Mouse (Mus musculus): ENCODE data around the gene Wipf1. TPM values are rescaled to one million over a fixed set of nuclear protein-coding genes. Genes with fewer than 3 reads are reported as not detected.

The Wipf1 gene
- polyA plus RNA-seq, 1 experiment from 2014 or later: 24.1 TPM

GRCm38 (mm10) chr2:73456886-73457285, 72.6 kb downstream of the Wipf1 start:
- H3K27ac ChIP-seq (replicated peaks; ENCODE audit: low read depth, low read length): no peak overlapping the region
- H3K9me3 ChIP-seq (ENCODE audit: control insufficient read depth, low read length): no peaks in the 10 kb centered on the region
- H3K4me3 ChIP-seq (ENCODE audit: low read depth, low read length): no peak overlapping the region
- no peak for ATAC-seq (ENCODE audit: insufficient number of reproducible peaks, low FRiP score, low TSS enrichment, low read depth)
- peaks cover 4% of the 10 kb centered on the region; the same call in 1 of the 2 replicates for H3K4me1 ChIP-seq (ENCODE audit: control insufficient read depth, insufficient read depth, low read length)
- no peaks in the 10 kb centered on the region for H3K27me3 ChIP-seq (ENCODE audit: control insufficient read depth, insufficient read depth, low read length)
- no peaks in the 10 kb centered on the region for H3K36me3 ChIP-seq (ENCODE audit: control insufficient read depth, insufficient read depth, low read length)
- 89% methylated on average over 6 of the region's 6 CpGs for WGBS
- DNase-seq (ENCODE audit: low spot score): no peak
- no peak overlapping the region for H3K9ac ChIP-seq (ENCODE audit: low read length)
- no peak overlapping the region for H3K4me2 ChIP-seq (ENCODE audit: low read depth, severe bottlenecking)

DNA sequence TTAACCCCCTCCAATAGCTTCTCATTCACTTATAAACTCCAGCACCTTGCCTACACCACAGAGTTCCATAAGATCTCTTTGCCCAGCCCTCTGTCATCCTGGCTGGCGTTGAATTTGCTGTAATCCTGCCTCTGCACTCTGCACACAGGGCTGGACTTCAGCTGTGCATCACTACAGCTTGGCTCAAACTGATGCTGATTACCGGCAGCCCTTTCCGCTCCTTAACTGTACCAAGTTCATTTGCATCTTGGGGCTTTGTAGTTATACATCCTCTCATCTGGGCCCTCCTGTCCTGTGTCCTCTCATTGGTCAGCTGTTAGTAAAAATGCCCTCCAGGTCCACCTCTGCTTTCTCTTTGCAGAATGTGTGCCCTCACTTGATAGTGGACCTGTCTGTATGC, 73.4 kb downstream of the Wipf1 start:
- no peaks in the 10 kb centered on the region for H3K9me3 ChIP-seq (ENCODE audit: control insufficient read depth, low read length)
- DNase-seq (ENCODE audit: low spot score) (no peak), ATAC-seq (ENCODE audit: insufficient number of reproducible peaks, low FRiP score, low TSS enrichment, low read depth) (no peak)
- H3K4me1 ChIP-seq (ENCODE audit: control insufficient read depth, insufficient read depth, low read length): peaks cover 9% of the 10 kb centered on the region; the same call in 1 of the 2 replicates
- no peak overlapping the region for H3K27ac ChIP-seq (replicated peaks; ENCODE audit: low read depth, low read length)
- no peak overlapping the region for H3K9ac ChIP-seq (ENCODE audit: low read length)
- no peaks in the 10 kb centered on the region for H3K27me3 ChIP-seq (ENCODE audit: control insufficient read depth, insufficient read depth, low read length)
- H3K4me2 ChIP-seq (ENCODE audit: low read depth, severe bottlenecking): no peak overlapping the region
- no peak overlapping the region for H3K4me3 ChIP-seq (ENCODE audit: low read depth, low read length)
- H3K36me3 ChIP-seq (ENCODE audit: control insufficient read depth, insufficient read depth, low read length): no peaks in the 10 kb centered on the region
- WGBS: 89% methylated on average over 3 of the region's 3 CpGs

- WGBS: 88% methylated on average over 4 of the region's 4 CpGs
- no peaks in the 10 kb centered on the region for H3K36me3 ChIP-seq (ENCODE audit: control insufficient read depth, insufficient read depth, low read length)
- no peak overlapping the region for H3K9ac ChIP-seq (ENCODE audit: low read length)
- no peak overlapping the region for H3K4me2 ChIP-seq (ENCODE audit: low read depth, severe bottlenecking)
- H3K4me3 ChIP-seq (ENCODE audit: low read depth, low read length): no peak overlapping the region
- no peak overlapping the region for H3K27ac ChIP-seq (replicated peaks; ENCODE audit: low read depth, low read length)
- peaks cover 10% of the 10 kb centered on the region for H3K4me1 ChIP-seq (ENCODE audit: control insufficient read depth, insufficient read depth, low read length)
- H3K27me3 ChIP-seq (ENCODE audit: control insufficient read depth, insufficient read depth, low read length): no peaks in the 10 kb centered on the region
- DNase-seq (ENCODE audit: low spot score) (no peak), ATAC-seq (ENCODE audit: insufficient number of reproducible peaks, low FRiP score, low TSS enrichment, low read depth) (no peak)
- H3K9me3 ChIP-seq (ENCODE audit: control insufficient read depth, low read length): no peaks in the 10 kb centered on the region
Observed at GRCm38 (mm10) chr2:73455541-73455940, 74.0 kb downstream of the Wipf1 start.

DNA sequence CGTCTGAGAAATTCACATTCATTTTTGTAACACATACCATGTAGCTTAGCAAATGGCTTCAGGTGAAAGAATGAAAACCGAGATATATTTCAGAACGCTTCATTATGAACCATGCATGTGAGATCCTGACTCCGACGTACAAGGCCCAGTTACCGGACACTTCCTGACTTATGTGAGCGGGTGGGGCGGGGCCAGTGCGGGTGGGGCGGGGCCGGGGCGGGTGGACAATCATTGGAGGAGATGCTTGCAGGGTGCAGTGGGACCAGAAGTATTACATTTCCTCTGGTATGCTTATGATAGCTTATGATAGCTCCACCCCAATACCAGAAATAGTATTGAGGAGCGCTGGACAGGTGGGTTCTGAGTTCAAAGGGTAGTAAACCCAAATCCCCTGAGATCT, 74.9 kb downstream of the Wipf1 start:
- no peak overlapping the region for H3K9ac ChIP-seq (ENCODE audit: low read length)
- no peak overlapping the region for H3K4me2 ChIP-seq (ENCODE audit: low read depth, severe bottlenecking)
- H3K27ac ChIP-seq (replicated peaks; ENCODE audit: low read depth, low read length): no peak overlapping the region
- no peak for ATAC-seq (ENCODE audit: insufficient number of reproducible peaks, low FRiP score, low TSS enrichment, low read depth)
- H3K4me1 ChIP-seq (ENCODE audit: control insufficient read depth, insufficient read depth, low read length): peaks cover 12% of the 10 kb centered on the region
- no peaks in the 10 kb centered on the region for H3K9me3 ChIP-seq (ENCODE audit: control insufficient read depth, low read length)
- no peaks in the 10 kb centered on the region for H3K27me3 ChIP-seq (ENCODE audit: control insufficient read depth, insufficient read depth, low read length)
- H3K4me3 ChIP-seq (ENCODE audit: low read depth, low read length): no peak overlapping the region
- H3K36me3 ChIP-seq (ENCODE audit: control insufficient read depth, insufficient read depth, low read length): no peaks in the 10 kb centered on the region
- no peak for DNase-seq (ENCODE audit: low spot score)
- WGBS: 90% methylated on average over 13 of the region's 13 CpGs

GRCm38 (mm10) chr2:73454186-73454585, 75.3 kb downstream of the Wipf1 start:
- no peaks in the 10 kb centered on the region for H3K36me3 ChIP-seq (ENCODE audit: control insufficient read depth, insufficient read depth, low read length)
- H3K27ac ChIP-seq (replicated peaks; ENCODE audit: low read depth, low read length): no peak overlapping the region
- H3K4me1 ChIP-seq (ENCODE audit: control insufficient read depth, insufficient read depth, low read length): peaks cover 12% of the 10 kb centered on the region
- no peak overlapping the region for H3K4me2 ChIP-seq (ENCODE audit: low read depth, severe bottlenecking)
- no peak for ATAC-seq (ENCODE audit: insufficient number of reproducible peaks, low FRiP score, low TSS enrichment, low read depth)
- no peaks in the 10 kb centered on the region for H3K9me3 ChIP-seq (ENCODE audit: control insufficient read depth, low read length)
- no peak for DNase-seq (ENCODE audit: low spot score)
- WGBS: 89% methylated on average over 4 of the region's 4 CpGs
- H3K9ac ChIP-seq (ENCODE audit: low read length): no peak overlapping the region
- H3K27me3 ChIP-seq (ENCODE audit: control insufficient read depth, insufficient read depth, low read length): no peaks in the 10 kb centered on the region
- no peak overlapping the region for H3K4me3 ChIP-seq (ENCODE audit: low read depth, low read length)

- DNase-seq (ENCODE audit: low spot score) (no peak), ATAC-seq (ENCODE audit: insufficient number of reproducible peaks, low FRiP score, low TSS enrichment, low read depth) (no peak)
- WGBS: 85% methylated on average over 4 of the region's 4 CpGs
- Histone ChIP-seq H3K27me3 (ENCODE audit: control insufficient read depth, insufficient read depth, low read length) (no peaks in the 10 kb centered on the region), H3K27ac (replicated peaks; ENCODE audit: low read depth, low read length) (no peak overlapping the region), H3K4me3 (ENCODE audit: low read depth, low read length) (no peak overlapping the region), H3K36me3 (ENCODE audit: control insufficient read depth, insufficient read depth, low read length) (no peaks in the 10 kb centered on the region), H3K9me3 (ENCODE audit: control insufficient read depth, low read length) (no peaks in the 10 kb centered on the region), H3K4me2 (ENCODE audit: low read depth, severe bottlenecking) (no peak overlapping the region), H3K9ac (ENCODE audit: low read length) (no peak overlapping the region), H3K4me1 (ENCODE audit: control insufficient read depth, insufficient read depth, low read length) (peaks cover 12% of the 10 kb centered on the region)
Observed at GRCm38 (mm10) chr2:73453717-73454116, 75.8 kb downstream of the Wipf1 start.

- Histone ChIP-seq H3K4me3 (ENCODE audit: low read depth, low read length) (no peak overlapping the region), H3K4me1 (ENCODE audit: control insufficient read depth, insufficient read depth, low read length) (peaks cover 12% of the 10 kb centered on the region), H3K4me2 (ENCODE audit: low read depth, severe bottlenecking) (no peak overlapping the region), H3K9ac (ENCODE audit: low read length) (no peak overlapping the region), H3K9me3 (ENCODE audit: control insufficient read depth, low read length) (no peaks in the 10 kb centered on the region), H3K36me3 (ENCODE audit: control insufficient read depth, insufficient read depth, low read length) (no peaks in the 10 kb centered on the region), H3K27ac (replicated peaks; ENCODE audit: low read depth, low read length) (no peak overlapping the region), H3K27me3 (ENCODE audit: control insufficient read depth, insufficient read depth, low read length) (no peaks in the 10 kb centered on the region)
- DNase-seq (ENCODE audit: low spot score) (no peak), ATAC-seq (ENCODE audit: insufficient number of reproducible peaks, low FRiP score, low TSS enrichment, low read depth) (no peak)
- 86% methylated on average over 5 of the region's 5 CpGs for WGBS
Observed at GRCm38 (mm10) chr2:73453085-73453484, 76.4 kb downstream of the Wipf1 start.

GRCm38 (mm10) chr2:73452556-73452955, 77.0 kb downstream of the Wipf1 start:
- Histone ChIP-seq H3K36me3 (ENCODE audit: control insufficient read depth, insufficient read depth, low read length) (no peaks in the 10 kb centered on the region), H3K27ac (replicated peaks; ENCODE audit: low read depth, low read length) (no peak overlapping the region), H3K9ac (ENCODE audit: low read length) (no peak overlapping the region), H3K27me3 (ENCODE audit: control insufficient read depth, insufficient read depth, low read length) (no peaks in the 10 kb centered on the region), H3K4me1 (ENCODE audit: control insufficient read depth, insufficient read depth, low read length) (peaks cover 12% of the 10 kb centered on the region), H3K9me3 (ENCODE audit: control insufficient read depth, low read length) (no peaks in the 10 kb centered on the region), H3K4me2 (ENCODE audit: low read depth, severe bottlenecking) (no peak overlapping the region), H3K4me3 (ENCODE audit: low read depth, low read length) (no peak overlapping the region)
- DNase-seq (ENCODE audit: low spot score): no peak
- WGBS: 87% methylated on average over 7 of the region's 7 CpGs
- ATAC-seq (ENCODE audit: insufficient number of reproducible peaks, low FRiP score, low TSS enrichment, low read depth): no peak

DNA sequence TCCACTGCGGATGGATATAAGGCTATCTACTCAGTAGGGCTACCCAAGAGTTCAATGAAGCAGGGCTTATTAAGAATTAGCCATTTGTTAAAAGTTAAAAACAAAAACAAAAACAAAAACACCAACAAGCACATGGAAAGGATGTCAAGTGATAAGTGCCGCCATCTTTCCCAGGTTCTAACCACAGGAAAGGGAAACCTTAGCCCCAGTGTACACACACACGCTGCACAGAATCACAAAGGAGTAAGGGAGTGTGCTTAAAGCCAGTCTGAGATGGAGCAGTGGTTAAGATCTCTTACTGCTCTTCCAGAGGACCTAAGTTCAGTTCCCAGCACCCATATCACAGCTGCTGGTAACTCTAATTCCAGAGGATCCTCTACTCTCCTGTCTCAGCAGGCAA, 78.0 kb downstream of the Wipf1 start:
- ATAC-seq (ENCODE audit: insufficient number of reproducible peaks, low FRiP score, low TSS enrichment, low read depth) (no peak), DNase-seq (ENCODE audit: low spot score) (no peak)
- H3K9ac ChIP-seq (ENCODE audit: low read length): no peak overlapping the region
- H3K36me3 ChIP-seq (ENCODE audit: control insufficient read depth, insufficient read depth, low read length): 0 out of 2 replicates have a peak, but pooled peaks cover 3% of the 10 kb centered on the region
- H3K4me3 ChIP-seq (ENCODE audit: low read depth, low read length): no peak overlapping the region
- WGBS: 97% methylated on average over 3 of the region's 3 CpGs
- H3K9me3 ChIP-seq (ENCODE audit: control insufficient read depth, low read length): no peaks in the 10 kb centered on the region
- H3K4me1 ChIP-seq (ENCODE audit: control insufficient read depth, insufficient read depth, low read length): peaks cover 12% of the 10 kb centered on the region; the same call in 1 of the 2 replicates
- H3K27me3 ChIP-seq (ENCODE audit: control insufficient read depth, insufficient read depth, low read length): no peaks in the 10 kb centered on the region
- no peak overlapping the region; the same call in 1 of the 2 replicates for H3K27ac ChIP-seq (replicated peaks; ENCODE audit: low read depth, low read length)
- no peak overlapping the region for H3K4me2 ChIP-seq (ENCODE audit: low read depth, severe bottlenecking)
